Mouse (Mus musculus) layer of hippocampus, postnatal 25 days (tissue): ENCODE data around the gene Glb1. TPM values are rescaled to one million over a fixed set of nuclear protein-coding genes. Genes with fewer than 3 reads are reported as not detected.
"Not testable (repeated sequence)": the region's sequence is repeated elsewhere in the genome, so short reads cannot be mapped to it uniquely, and the experiment has no call there.

ENCODE experiments used
- DNase-seq, 2 experiments: peaks; one replicate each; pipeline ENCODE4 v3.0.0; 2022; ENCODE audit warnings: mixed read lengths in 2 of 2, low spot score in 1 of 2; ENCODE audit errors: extremely low spot score in 1 of 2
- total RNA-seq, 2 experiments: library from RNA; stranded (reverse); gene quantifications; 2 replicates each; pipeline ENCODE4 v1.2.3; 2021

Gene Glb1
- total RNA-seq, 2 experiments from 2014 or later, result 22.8 to 23.7 TPM

DNA sequence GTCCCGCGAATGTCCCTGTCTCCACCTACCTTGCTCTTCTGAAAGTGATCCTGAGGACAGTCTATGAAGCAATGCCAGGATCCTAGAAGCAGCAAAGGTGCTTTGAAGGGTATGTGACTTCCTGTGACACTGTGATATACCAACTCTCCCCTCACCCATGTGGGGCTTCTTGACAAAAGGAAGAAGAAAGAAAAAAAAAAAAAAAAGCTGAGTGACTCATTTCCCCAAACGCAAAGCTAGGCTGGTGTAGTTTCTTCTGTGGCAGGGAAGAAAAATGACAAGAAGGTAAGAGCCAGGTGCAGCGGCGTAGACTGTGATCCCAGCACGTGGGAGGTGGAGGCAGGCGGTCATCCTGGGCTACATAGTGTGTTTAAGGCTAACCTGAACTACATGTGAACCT, 95.6 kb downstream of the Glb1 start:
- no peak for DNase-seq

DNA sequence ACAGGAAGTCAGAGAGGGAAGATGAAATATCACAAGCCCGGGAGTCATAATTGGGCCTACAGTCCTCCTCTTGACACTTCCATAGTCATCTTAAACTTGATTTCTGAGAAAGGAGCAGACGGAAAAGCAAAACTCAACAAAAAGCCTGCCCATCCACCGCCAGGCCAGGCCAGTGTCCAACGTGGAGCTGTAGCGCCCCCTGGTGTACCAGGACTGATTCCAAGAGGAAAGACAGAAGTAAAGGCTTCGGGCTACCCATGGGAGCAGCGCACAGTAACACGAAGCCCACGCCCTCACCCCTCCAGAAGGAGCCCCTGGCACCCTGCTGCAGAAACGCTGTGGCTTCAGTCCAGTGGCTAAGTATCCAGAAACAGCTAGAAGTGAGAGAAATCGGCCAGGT, 97.3 kb downstream of the Glb1 start:
- DNase-seq, result peak; percentile 73 to 92

DNA sequence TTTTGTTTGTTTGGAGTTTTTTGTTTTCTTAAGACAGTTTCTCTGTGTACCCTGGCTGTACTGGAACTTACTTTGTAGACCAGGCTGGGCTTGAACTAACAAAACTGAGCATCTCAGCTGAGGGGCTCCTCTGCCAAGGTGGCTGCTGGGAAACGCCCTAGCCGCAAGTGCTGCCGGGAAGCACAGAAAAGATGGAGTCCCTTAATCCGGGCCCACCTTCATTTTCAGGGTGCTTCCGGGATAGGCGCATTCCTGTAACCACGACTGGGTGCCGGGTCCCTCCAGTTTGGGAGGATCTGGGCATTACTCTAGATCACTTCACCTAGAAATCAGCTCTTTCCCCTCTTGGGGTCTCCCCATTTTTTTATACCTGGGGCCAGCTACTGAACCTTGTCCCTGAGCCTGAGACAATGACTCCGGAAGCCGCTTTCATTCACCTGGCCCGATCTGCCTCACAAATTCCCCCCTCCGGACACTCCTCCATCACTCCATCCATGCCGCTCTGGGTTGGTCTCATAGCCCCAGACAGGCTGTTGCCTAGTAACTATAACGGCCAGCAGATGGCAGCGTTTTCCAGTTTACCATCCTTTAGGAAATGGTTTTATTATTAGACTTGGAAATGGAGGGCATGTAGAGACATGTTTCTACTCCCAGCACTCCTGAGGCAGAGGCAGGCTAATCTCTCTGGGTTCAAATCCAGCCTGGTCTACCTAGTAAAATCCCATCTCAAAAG, 99.1 kb downstream of the Glb1 start:
- peak; percentile 12 to 67 for DNase-seq

DNA sequence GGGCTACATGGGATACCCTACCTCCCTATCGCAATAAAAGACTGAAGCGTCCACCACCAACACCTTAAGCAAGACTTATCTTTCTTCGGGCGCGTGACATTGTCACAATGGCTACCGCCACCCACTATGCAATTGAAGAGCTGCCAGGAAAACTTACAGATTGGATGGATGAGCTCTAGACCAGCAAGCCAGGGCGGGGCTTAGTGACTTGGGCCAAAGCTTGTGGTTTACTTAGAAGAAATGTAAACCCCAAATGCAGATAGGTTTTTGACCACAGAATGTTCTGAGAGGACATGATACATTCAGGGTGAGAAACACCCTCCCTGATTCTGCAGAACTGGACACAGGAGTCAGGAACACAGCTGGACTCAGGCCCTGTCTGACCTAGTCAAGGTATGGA, 100.2 kb downstream of the Glb1 start:
- no peak for DNase-seq

DNA sequence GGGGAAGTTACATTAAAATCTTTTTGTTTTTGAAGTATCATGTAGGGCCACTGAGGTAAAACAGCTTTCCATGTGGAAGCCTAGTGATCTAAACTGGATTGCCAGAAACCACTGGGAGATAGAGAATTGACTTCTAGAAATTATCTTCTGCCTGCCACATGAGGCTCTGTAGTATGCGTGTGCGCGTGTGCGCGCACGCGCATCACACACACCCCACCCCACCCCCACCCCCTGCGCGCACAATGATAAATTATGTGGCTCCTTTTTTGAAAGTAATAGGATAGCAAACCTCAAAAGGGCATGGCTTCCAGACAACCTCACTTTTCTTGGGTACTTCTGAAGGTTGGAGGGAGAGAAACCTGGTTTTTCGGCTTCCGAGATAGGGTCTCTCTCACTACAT, 101.0 kb downstream of the Glb1 start:
- no peak for DNase-seq

DNA sequence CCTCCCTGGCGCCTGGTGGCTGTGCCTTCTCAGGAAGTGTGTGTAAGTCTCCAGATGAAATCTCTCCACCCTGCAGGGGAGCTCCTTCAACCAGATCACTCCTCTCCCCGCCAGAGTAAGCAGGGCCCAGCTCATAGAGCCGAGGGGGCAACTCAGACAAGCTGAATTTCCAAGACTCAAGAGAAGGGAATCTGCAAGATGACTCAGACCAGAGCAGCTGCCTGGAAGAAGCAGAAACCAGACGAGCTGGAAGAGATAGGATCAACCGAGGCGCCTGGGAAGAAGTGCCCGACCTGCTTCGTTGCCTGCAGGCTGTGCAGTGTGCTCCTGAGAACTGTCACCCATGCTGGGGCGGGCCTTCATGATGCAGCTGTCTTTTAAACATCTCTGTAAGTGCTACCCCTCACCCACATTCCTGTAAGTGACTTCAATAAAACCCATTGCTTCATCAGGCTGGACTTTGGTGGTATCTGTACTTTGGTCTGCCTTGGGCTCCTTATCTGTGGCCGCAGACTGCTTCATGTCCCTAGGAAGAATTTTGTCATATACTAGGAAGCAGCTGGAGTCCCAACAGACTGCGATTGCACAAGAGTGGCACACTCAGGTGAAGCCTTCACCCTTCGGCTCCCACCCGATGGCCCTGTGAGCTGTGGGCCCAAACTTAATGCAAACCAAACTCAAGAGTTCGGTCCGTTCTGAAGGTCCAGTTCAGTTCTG, 102.0 kb downstream of the Glb1 start:
- no peak for DNase-seq

DNA sequence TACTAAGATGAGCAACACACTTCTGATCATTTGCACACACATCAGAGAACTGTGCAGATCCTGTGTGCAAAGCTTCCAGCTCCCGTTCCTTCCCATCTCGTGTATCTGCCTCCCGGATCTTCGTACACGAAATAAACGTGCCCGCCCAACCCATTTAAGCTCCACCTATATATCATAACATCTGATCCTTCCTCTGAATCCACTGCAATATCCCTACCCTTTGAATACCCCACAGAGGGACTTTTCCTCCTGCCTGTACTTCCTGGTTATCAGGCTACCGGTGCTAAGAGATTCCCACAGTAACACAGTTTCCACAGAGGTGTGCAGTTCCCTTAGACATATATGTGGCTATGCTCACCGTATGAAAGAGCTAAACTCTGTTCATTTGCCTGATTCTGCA, 103.9 kb downstream of the Glb1 start, which contains the start of gene Ccr4:
Gene Ccr4, minus strand, starts transcription at position 101 of the 400 bp plus-strand sequence.
- DNase-seq, result no peak

DNA sequence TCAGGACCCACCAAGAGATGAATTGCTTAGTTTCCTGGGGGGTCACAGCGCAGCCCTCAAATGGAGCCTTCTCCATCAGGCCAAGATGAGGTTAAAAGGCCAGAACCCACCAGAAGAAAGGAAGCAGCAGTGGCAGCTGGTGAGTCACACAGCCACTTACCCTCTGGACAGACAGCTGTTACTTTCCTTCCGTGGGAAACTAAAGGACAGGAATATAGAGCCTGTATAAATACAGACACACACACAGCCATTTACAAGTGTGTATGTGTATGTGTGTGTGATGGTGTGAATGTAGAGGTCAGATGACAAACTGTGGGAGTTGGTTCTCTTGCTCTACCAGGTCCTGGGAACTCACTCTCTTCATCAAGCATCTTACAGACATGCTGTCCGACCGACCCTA, 105.7 kb downstream of the Glb1 start:
- DNase-seq, result no peak

DNA sequence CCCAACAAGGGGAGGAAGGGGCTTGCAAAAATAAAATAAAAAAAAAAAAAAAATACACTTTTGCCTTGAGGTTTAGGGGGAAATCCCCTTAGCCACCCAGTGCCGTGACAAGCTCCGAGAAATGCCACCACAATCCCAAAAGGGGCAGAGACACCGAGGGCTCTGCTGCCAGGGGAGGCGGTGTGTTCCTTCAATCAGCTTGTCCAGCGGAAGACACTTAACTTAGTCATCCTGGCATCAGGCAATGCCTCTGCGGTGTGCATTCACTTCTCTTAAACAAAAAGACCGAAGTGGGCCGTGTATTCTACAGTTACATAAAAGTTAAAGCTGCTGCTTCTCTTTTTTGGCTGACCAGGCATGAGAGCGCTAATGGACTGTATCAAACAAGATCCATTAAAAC, 106.5 kb downstream of the Glb1 start:
- no peak for DNase-seq

DNA sequence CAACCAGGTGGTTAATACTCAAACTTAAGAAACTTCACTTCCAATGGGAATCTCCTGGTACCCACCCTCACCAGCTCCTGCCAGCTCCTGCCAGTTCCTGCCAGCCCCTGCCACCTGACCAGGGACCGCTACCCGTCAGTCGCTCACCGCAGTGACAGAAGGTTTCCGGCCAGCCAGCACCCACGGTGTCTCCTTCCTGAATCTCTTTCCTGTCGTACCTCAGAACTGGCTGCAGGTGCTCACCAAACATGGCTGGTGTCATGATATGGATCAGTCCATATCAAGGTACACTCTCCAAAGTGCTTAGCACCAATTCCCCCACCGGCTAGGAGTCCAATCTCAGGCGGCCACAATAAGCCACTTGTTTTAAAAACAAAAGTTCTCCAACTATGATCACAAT, 108.9 kb downstream of the Glb1 start:
- DNase-seq, result no peak

DNA sequence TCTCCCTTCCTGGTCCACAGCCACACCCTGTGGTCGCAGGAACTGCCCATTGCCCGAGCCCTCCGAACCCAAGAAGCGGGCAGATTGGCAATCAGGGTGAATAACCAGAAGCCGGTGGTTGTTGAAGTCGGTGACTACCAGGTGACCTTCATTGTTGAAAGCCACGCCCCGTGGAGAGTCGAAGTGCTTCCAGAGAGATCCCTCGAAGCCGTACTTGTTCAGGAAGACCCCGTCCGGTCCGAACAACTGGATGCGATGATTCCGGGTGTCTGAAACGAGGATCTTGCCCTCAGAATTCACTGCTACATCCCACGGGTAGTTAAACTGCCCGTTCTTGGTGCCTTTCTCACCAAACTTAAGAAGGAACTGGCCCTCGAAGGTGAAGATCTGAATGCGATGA, 112.0 kb downstream of the Glb1 start:
- no peak for DNase-seq

DNA sequence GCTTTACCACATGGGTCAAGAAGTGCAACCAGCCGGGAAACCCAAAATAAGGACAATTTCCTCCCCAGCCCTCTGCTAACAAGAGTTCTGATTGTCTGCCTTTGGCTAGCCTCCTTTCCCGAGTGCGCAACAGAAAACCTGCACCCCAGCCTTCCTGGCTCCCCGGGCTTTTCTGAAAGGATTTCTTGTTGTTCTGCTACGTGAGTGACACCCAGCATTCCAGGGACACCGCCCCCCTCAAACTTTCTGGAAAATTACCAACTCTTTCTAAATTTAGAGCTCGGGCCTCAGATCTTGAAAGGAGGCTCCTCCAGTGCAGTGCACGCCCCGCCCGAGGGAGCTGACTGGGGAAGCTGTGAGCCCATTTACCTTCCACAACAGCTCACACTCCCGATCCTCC, 114.5 kb downstream of the Glb1 start, which contains the start of gene C130032M10Rik:
Gene C130032M10Rik, plus strand, starts transcription at position 334 of the 400 bp plus-strand sequence.
- DNase-seq, result no peak

DNA sequence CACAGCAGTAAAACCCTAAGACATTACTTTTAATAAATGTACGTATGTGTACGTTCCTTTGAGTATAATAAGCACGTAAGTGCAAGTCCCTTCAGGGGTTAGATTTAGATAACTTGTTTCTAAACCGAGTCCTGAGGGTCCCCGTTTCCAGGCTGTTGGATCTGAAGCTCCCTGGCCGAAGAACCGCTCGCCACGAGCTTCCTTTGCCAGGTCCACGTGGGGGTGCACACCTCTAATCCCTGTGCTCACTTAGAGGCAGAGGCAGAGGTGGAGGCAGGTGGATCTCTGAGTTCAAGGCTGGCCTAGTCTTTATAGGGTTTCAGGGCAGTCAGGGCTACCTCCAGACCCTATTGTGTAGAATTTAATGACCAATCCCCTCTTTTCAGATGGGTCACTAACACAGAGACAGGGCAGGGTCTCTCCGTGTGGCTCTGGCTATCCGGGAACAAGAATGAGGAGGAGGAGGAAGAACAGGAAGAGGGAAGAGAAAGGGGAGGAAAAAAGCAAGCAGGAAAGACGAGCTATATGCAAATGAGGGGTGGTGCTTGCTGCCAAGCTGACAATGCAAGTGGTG, 117.1 kb downstream of the Glb1 start:
- DNase-seq, result no peak

DNA sequence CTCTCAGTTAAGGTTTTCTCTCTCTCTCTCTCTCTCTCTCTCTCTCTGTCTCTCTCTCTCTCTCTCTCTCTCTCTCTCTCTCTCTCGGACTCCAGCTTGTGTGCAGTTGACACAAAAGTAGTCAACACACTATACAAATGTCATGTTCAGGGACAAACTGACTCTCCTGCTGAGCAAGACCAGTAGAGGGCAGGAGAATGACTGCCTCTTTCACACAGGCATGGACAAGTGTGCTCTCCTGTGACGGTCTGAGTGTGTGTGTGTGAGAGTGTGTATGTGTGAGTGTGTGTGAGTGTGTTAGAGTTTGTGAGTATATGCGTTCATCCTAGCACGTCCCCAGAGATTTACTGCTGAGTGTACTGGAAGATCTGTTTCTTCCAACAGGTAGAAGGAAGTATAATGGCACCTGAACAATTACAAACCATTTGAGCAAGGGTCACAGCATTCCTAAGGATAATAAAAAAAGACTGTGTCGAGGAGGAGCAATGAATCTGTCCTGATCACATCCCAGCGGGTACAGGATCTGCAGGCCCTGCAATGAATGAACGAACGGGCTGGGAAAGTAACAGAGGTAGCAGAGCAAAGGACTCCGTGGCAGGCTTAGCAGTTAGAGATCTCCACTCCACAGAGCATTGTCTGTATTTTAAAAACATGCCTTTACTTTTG, 118.1 kb downstream of the Glb1 start:
- no peak for DNase-seq

DNA sequence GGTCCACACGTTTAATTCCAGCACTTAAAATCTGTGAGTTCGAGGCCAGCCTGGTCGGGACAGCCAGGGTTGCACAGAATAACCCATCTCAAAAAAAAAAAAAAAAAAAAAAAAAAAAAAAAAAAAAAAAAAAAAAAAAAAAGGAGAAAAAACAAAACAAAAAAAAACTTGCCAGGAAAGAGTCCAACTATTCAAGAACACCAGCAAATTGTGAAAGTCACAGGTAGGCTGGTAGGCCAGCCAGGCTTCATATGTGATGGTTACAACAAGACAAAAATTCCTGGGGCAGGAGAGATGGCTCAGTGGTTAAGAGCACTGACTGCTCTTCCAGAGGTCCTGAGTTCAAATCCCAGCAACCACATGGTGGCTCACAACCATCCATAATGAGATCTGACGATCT, 119.7 kb downstream of the Glb1 start:
- DNase-seq, result not testable (repeated sequence)

DNA sequence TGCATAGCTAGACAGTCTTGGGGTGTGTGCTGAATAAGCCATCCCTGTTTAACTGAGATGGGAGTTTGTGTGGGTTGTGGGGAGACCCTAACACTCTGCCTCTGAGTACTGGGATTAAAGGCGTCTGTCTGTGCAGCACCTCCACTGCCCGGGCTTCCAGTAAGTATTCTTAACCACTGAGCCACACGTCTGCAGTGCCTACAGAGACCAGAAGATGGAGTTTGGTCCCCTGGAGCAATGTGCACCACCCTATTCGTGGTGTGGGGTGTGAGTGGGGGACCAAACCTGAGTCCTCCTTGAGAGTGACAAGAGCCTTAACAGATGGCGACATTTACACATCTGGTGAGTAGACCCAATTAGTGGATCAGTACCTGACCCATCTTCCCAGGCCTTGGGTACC, 121.2 kb downstream of the Glb1 start:
- no peak for DNase-seq

DNA sequence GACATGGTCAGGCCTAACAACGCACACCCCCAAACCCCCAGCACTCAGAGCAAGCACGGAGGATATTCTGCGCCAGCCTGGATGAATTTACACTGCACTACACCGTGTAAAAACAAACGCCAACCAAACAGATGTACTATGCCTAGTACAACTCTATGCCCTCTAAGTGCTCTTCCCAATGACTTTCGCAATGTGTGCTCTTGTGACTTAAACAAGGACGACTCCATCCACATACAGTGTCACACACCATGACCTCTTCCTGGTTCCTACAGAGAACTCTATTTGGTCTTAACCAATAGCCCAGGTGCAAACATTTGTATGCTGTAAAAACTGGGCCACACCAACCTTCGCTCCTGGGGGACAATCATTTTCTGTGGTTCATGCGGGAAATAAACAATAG, 121.6 kb downstream of the Glb1 start:
- no peak for DNase-seq
